ENCODE assay signal across 8 mouse cellular contexts in genomic region chr10:80684214-80684613, GRCm38 (mm10). TPM values are rescaled to one million over a fixed set of nuclear protein-coding genes. Genes with fewer than 3 reads are reported as not detected.
A peak's percentile ranks its signal among the peaks of the same experiment; 100 is the strongest.
DNase-seq lines count a peak whose midpoint lies in the region; ATAC-seq and TF ChIP-seq lines count a peak whose summit lies in the region.

No protein-coding gene starts in this region.

- H3K27me3 ChIP-seq in lung, embryonic 14.5 days (ENCODE audit: insufficient read depth, low read length) = no peaks in the 10 kb centered on the region

- DNase-seq in left cerebral cortex, postnatal 14 days (ENCODE audit: low spot score in 2 of 2) = peak; percentile 45 to 56
- no peak for DNase-seq in left cerebral cortex, adult 8-10 months (ENCODE audit: low spot score in 2 of 2)
- peak; percentile 77 for DNase-seq in MN1 (ENCODE audit: low spot score)
- peak; percentile 73 to 77 for DNase-seq in cerebellum, postnatal 10 days
- peak; percentile 90 for DNase-seq in induced T-regulatory cell, adult 2 months (ENCODE audit: low read depth)
- peak; percentile 77 for DNase-seq in lung, embryonic 14.5 days
- DNase-seq in spleen, postnatal 4 days (ENCODE audit: low spot score in 2 of 2) = peak; percentile 87 to 92
- no peak for DNase-seq in right cerebral cortex, postnatal 14 days

- 0 out of 2 replicates have a peak, but pooled peaks cover 1% of the 10 kb centered on the region for H3K4me1 ChIP-seq in lung, embryonic 14.5 days (ENCODE audit: insufficient read depth)

- H3K36me3 ChIP-seq in lung, embryonic 14.5 days (ENCODE audit: insufficient read depth) = peaks cover 40% of the 10 kb centered on the region

- 56% methylated on average over 6 of the region's 6 CpGs for WGBS in lung, embryonic 14.5 days

- TF ChIP-seq CTCF in lung, embryonic 14.5 days (IDR thresholded peaks at IDR 0.05; ENCODE audit: low read depth) = peak; percentile 82

- no peak overlapping the region for H3K4me2 ChIP-seq in lung, embryonic 14.5 days

- intact Hi-C loops in left cerebral cortex, postnatal 14 days (cut with DNase I) = loop anchor here (1.0 to 10.0 kb wide), 3 partner anchors 25 to 239 kb away; partner anchors contain the start of gene Klf16

- H3K27ac ChIP-seq in lung, embryonic 14.5 days (ENCODE audit: low read depth) = no peak overlapping the region

- no peak for ATAC-seq in lung, embryonic 14.5 days (ENCODE audit: insufficient read depth)

- H3K9ac ChIP-seq in lung, embryonic 14.5 days = no peak overlapping the region

- H3K9me3 ChIP-seq in lung, embryonic 14.5 days (ENCODE audit: low read depth, low read length) = no peaks in the 10 kb centered on the region

- H3K4me3 ChIP-seq in lung, embryonic 14.5 days (ENCODE audit: low read depth, low read length) = no peak overlapping the region

RNA-seq across cellular contexts. Expression of gene Mknk2, which starts 6.3 kb away (rescaled TPM):
- 10 to 100 TPM; 38.4 to 46.7 TPM for total RNA-seq in left cerebral cortex, postnatal 14 days (2021)
- 10 to 100 TPM; 36.0 to 47.0 (median 40.9) TPM for total RNA-seq in left cerebral cortex, adult 8-10 months (2022)
- polyA plus RNA-seq in lung, embryonic 14.5 days (2014; fragmentation: Nextera tagmentation; extraction: Ambion mirVana) = 102 and 110 TPM in 2 replicates

RNA-seq across cellular contexts. Expression of gene Mob3a, which starts 17.6 kb away (rescaled TPM):
- total RNA-seq in left cerebral cortex, postnatal 14 days (2021) = 10 to 100 TPM; 15.0 to 20.2 TPM
- 10 to 100 TPM; 12.0 to 17.6 (median 14.8) TPM for total RNA-seq in left cerebral cortex, adult 8-10 months (2022)
- 35.1 and 40.3 TPM in 2 replicates for polyA plus RNA-seq in lung, embryonic 14.5 days (2014; fragmentation: Nextera tagmentation; extraction: Ambion mirVana)

RNA-seq across cellular contexts. Expression of gene Izumo4, which starts 17.8 kb away (rescaled TPM):
- 10 to 100 TPM; 52.8 to 55.3 TPM for total RNA-seq in left cerebral cortex, postnatal 14 days (2021)
- total RNA-seq in left cerebral cortex, adult 8-10 months (2022) = 10 to 100 TPM; 44.2 to 67.8 (median 57.0) TPM
- 6.7 and 7.3 TPM in 2 replicates for polyA plus RNA-seq in lung, embryonic 14.5 days (2014; fragmentation: Nextera tagmentation; extraction: Ambion mirVana)

RNA-seq across cellular contexts. Expression of gene Btbd2, which starts 27.3 kb away (rescaled TPM):
- 10 to 100 TPM; 88.3 to 93.5 TPM for total RNA-seq in left cerebral cortex, postnatal 14 days (2021)
- 10 to 100 TPM; 88.6 to 97.6 (median 94.5) TPM for total RNA-seq in left cerebral cortex, adult 8-10 months (2022)
- 82.5 and 101 TPM in 2 replicates for polyA plus RNA-seq in lung, embryonic 14.5 days (2014; fragmentation: Nextera tagmentation; extraction: Ambion mirVana)

RNA-seq across cellular contexts. Expression of gene Ap3d1, which starts 57.9 kb away (rescaled TPM):
- total RNA-seq in left cerebral cortex, postnatal 14 days (2021) = 100 to 1,000 TPM; 143 to 147 TPM
- total RNA-seq in left cerebral cortex, adult 8-10 months (2022) = 100 to 1,000 TPM; 126 to 147 (median 139) TPM
- 62.0 and 69.6 TPM in 2 replicates for polyA plus RNA-seq in lung, embryonic 14.5 days (2014; fragmentation: Nextera tagmentation; extraction: Ambion mirVana)

Comparison
In these comparisons a context has a peak if more than half of its experiments do, and no peak if none do; other contexts are left out.
1. DNase-seq: peak in left cerebral cortex, postnatal 14 days (2 of 2), MN1 (single experiment), cerebellum, postnatal 10 days (2 of 2), induced T-regulatory cell, adult 2 months (single experiment), lung, embryonic 14.5 days (single experiment) and spleen, postnatal 4 days (2 of 2); none in left cerebral cortex, adult 8-10 months (0 of 2) and right cerebral cortex, postnatal 14 days (single experiment).